Mouse (Mus musculus): ENCODE results near the gene Atraid. TPM values are rescaled to one million over a fixed set of nuclear protein-coding genes. Genes with fewer than 3 reads are reported as not detected.
"Not testable (repeated sequence)": the region's sequence is repeated elsewhere in the genome, so short reads cannot be mapped to it uniquely, and the experiment has no call there.

Gene Atraid
- polyA plus RNA-seq (2015; fragmentation: Nextera tagmentation; extraction: Ambion mirVana) = 156 and 160 TPM in 2 replicates

- H3K4me1 ChIP-seq (replicated peaks) = peaks cover 15% of the 10 kb centered on the region
- WGBS = under 1% methylated on average over 73 of the region's 73 CpGs
These were observed at the start of gene Atraid for GRCm38 (mm10) chr5:31047848-31048762. TSS of gene Atraid (plus strand) at chr5:31048312.

GRCm38 (mm10) chr5:30999324-30999723 is 48.8 kb upstream of the Atraid start:
- WGBS = 59% methylated on average over 5 of the region's 5 CpGs
- no peaks in the 10 kb centered on the region; the same call in 1 of the 2 replicates for H3K4me1 ChIP-seq (replicated peaks)
- H3K9ac ChIP-seq (replicated peaks) = no peak overlapping the region
- no peak for ATAC-seq
- H3K4me2 ChIP-seq (replicated peaks) = no peak overlapping the region
- H3K36me3 ChIP-seq = no peaks in the 10 kb centered on the region
- H3K4me3 ChIP-seq (replicated peaks) = no peak overlapping the region
- no peaks in the 10 kb centered on the region for H3K9me3 ChIP-seq
- H3K27me3 ChIP-seq = no peaks in the 10 kb centered on the region
- H3K27ac ChIP-seq = no peak overlapping the region

More at GRCm38 (mm10) chr5:31047848-31048762, at the start of gene Atraid:
- Histone ChIP-seq H3K9me3 (no peaks in the 10 kb centered on the region), H3K36me3 (peaks cover 21% of the 10 kb centered on the region), H3K27ac (peak within 1 kb of the TSS; percentile 93), H3K27me3 (no peaks in the 10 kb centered on the region), H3K9ac (replicated peaks) (peak within 1 kb of the TSS; percentile 88), H3K4me2 (replicated peaks) (peak within 1 kb of the TSS; percentile 82), H3K4me3 (replicated peaks) (peak within 1 kb of the TSS; percentile 70)
- ATAC-seq = peak; percentile 97

GRCm38 (mm10) chr5:31000122-31000521 is 48.0 kb upstream of the Atraid start:
- no peak overlapping the region for H3K4me3 ChIP-seq (replicated peaks)
- no peaks in the 10 kb centered on the region for H3K36me3 ChIP-seq
- H3K9me3 ChIP-seq = no peaks in the 10 kb centered on the region
- WGBS = 80% methylated on average over 7 of the region's 7 CpGs
- ATAC-seq = no peak
- no peak overlapping the region for H3K4me2 ChIP-seq (replicated peaks)
- H3K9ac ChIP-seq (replicated peaks) = no peak overlapping the region
- H3K27me3 ChIP-seq = no peaks in the 10 kb centered on the region
- H3K4me1 ChIP-seq (replicated peaks) = no peaks in the 10 kb centered on the region; the same call in 1 of the 2 replicates
- H3K27ac ChIP-seq = no peak overlapping the region

GRCm38 (mm10) chr5:31000993-31001392 is 47.1 kb upstream of the Atraid start:
- H3K4me1 ChIP-seq (replicated peaks) = no peaks in the 10 kb centered on the region; the same call in 1 of the 2 replicates
- no peaks in the 10 kb centered on the region for H3K36me3 ChIP-seq
- 82% methylated on average over 2 of the region's 2 CpGs for WGBS
- no peak overlapping the region for H3K9ac ChIP-seq (replicated peaks)
- H3K9me3 ChIP-seq = no peaks in the 10 kb centered on the region
- H3K4me3 ChIP-seq (replicated peaks) = no peak overlapping the region
- H3K27me3 ChIP-seq = no peaks in the 10 kb centered on the region
- ATAC-seq = no peak
- no peak overlapping the region for H3K27ac ChIP-seq
- H3K4me2 ChIP-seq (replicated peaks) = no peak overlapping the region

DNA sequence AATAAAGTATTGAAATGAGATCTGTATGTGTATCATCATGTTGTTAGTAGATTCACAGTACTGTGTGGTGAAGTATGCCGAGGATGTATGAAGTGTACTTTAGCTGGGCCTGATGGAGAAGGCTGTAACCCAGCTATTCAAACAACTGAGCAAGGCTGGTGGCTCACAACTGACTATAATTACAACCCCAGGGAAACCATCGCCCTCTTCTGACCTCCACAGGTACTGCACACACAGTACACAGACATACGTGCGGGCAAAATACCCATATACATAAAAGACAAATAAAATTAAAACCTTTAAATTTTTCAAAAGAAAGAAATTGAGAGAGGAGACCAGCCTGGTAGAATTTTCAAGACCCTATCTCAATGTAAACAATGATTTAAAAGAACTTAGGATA is 46.6 kb upstream of the Atraid start:
- no peak for ATAC-seq
- Histone ChIP-seq H3K36me3 (no peaks in the 10 kb centered on the region), H3K27me3 (no peaks in the 10 kb centered on the region), H3K9ac (replicated peaks) (no peak overlapping the region), H3K27ac (no peak overlapping the region), H3K9me3 (no peaks in the 10 kb centered on the region), H3K4me1 (replicated peaks) (no peaks in the 10 kb centered on the region; the same call in 1 of the 2 replicates), H3K4me2 (replicated peaks) (no peak overlapping the region), H3K4me3 (replicated peaks) (no peak overlapping the region)
- WGBS = 80% methylated on average over 4 of the region's 4 CpGs

- no peak overlapping the region for H3K4me3 ChIP-seq (replicated peaks)
- no peaks in the 10 kb centered on the region for H3K36me3 ChIP-seq
- H3K4me1 ChIP-seq (replicated peaks) = no peaks in the 10 kb centered on the region; the same call in 1 of the 2 replicates
- no peak overlapping the region for H3K4me2 ChIP-seq (replicated peaks)
- no peak overlapping the region for H3K9ac ChIP-seq (replicated peaks)
- no peaks in the 10 kb centered on the region for H3K27me3 ChIP-seq
- peak; percentile 58 for ATAC-seq
- 5% methylated on average over 5 of the region's 5 CpGs for WGBS
- no peak overlapping the region for H3K27ac ChIP-seq
- no peaks in the 10 kb centered on the region for H3K9me3 ChIP-seq
These were observed 43.9 kb upstream of the Atraid start for GRCm38 (mm10) chr5:31004184-31004583.

GRCm38 (mm10) chr5:31012737-31013136 is 35.4 kb upstream of the Atraid start:
- Histone ChIP-seq H3K9ac (replicated peaks) (no peak overlapping the region), H3K4me3 (replicated peaks) (no peak overlapping the region), H3K4me2 (replicated peaks) (no peak overlapping the region), H3K9me3 (no peaks in the 10 kb centered on the region), H3K27me3 (no peaks in the 10 kb centered on the region), H3K27ac (no peak overlapping the region), H3K4me1 (replicated peaks) (no peaks in the 10 kb centered on the region), H3K36me3 (no peaks in the 10 kb centered on the region)
- ATAC-seq = no peak
- WGBS = 73% methylated on average over 3 of the region's 3 CpGs

GRCm38 (mm10) chr5:31015913-31016312 is 32.2 kb upstream of the Atraid start:
- no peak overlapping the region for H3K4me3 ChIP-seq (replicated peaks)
- H3K27me3 ChIP-seq = no peaks in the 10 kb centered on the region
- no peak for ATAC-seq
- H3K4me2 ChIP-seq (replicated peaks) = no peak overlapping the region
- H3K27ac ChIP-seq = no peak overlapping the region
- H3K9ac ChIP-seq (replicated peaks) = no peak overlapping the region
- WGBS = 73% methylated on average over 2 of the region's 2 CpGs
- no peaks in the 10 kb centered on the region for H3K4me1 ChIP-seq (replicated peaks)
- H3K9me3 ChIP-seq = no peaks in the 10 kb centered on the region
- H3K36me3 ChIP-seq = no peaks in the 10 kb centered on the region

- H3K4me2 ChIP-seq (replicated peaks); ATAC-seq; H3K27ac ChIP-seq; H3K27me3 ChIP-seq; H3K4me3 ChIP-seq (replicated peaks); H3K9ac ChIP-seq (replicated peaks); H3K36me3 ChIP-seq; H3K9me3 ChIP-seq; H3K4me1 ChIP-seq (replicated peaks): not testable (repeated sequence)
- 77% methylated on average over 5 of the region's 5 CpGs for WGBS
These were observed 26.3 kb upstream of the Atraid start for GRCm38 (mm10) chr5:31021790-31022189.

DNA sequence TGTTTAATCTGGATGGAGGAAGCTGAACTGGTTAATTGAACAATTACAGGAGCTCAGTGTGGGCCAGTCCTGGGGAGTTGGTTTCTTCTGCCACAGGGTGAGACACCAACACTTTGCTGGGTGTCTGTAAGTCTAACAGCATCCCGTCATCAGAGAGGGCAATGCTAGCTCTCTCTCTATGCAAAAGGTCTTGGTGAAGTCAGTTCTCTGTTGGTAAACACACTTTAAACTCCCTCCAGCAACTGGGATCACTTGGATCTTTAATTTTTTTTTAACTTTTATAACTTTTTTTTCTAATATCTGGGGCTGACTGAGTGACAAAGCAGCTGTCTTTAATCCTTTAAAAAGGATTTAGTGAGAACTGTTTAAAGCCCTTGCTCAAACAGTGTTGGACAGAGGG is 25.4 kb upstream of the Atraid start:
- H3K4me1 ChIP-seq (replicated peaks) = peaks cover 7% of the 10 kb centered on the region
- no peak overlapping the region for H3K27ac ChIP-seq
- no peaks in the 10 kb centered on the region for H3K27me3 ChIP-seq
- H3K4me3 ChIP-seq (replicated peaks) = no peak overlapping the region
- H3K4me2 ChIP-seq (replicated peaks) = no peak overlapping the region
- ATAC-seq = no peak
- no peaks in the 10 kb centered on the region for H3K36me3 ChIP-seq
- no peak overlapping the region for H3K9ac ChIP-seq (replicated peaks)
- H3K9me3 ChIP-seq = no peaks in the 10 kb centered on the region
- 23% methylated on average over 1 of the region's 1 CpGs for WGBS

GRCm38 (mm10) chr5:31023254-31023653 is 24.9 kb upstream of the Atraid start:
- Histone ChIP-seq H3K9ac (replicated peaks) (no peak overlapping the region), H3K4me3 (replicated peaks) (no peak overlapping the region), H3K4me1 (replicated peaks) (peaks cover 7% of the 10 kb centered on the region), H3K27ac (no peak overlapping the region), H3K9me3 (no peaks in the 10 kb centered on the region), H3K36me3 (no peaks in the 10 kb centered on the region), H3K4me2 (replicated peaks) (no peak overlapping the region), H3K27me3 (no peaks in the 10 kb centered on the region)
- no peak for ATAC-seq
- 0% methylated on average over 3 of the region's 4 CpGs for WGBS

- Histone ChIP-seq H3K36me3 (no peaks in the 10 kb centered on the region), H3K4me1 (replicated peaks) (peaks cover 7% of the 10 kb centered on the region), H3K27ac (no peak overlapping the region), H3K9ac (replicated peaks) (no peak overlapping the region), H3K9me3 (no peaks in the 10 kb centered on the region), H3K4me3 (replicated peaks) (no peak overlapping the region), H3K27me3 (no peaks in the 10 kb centered on the region), H3K4me2 (replicated peaks) (no peak overlapping the region)
- no peak for ATAC-seq
These were observed 23.5 kb upstream of the Atraid start for GRCm38 (mm10) chr5:31024641-31025040.
